Mouse (Mus musculus) 3134 (cell line): ENCODE data around the gene Rgl3.
A peak's percentile ranks its signal among the peaks of the same experiment; 100 is the strongest.

ENCODE experiments used
- DNase-seq: peaks from one replicate; pipeline ENCODE4 v3.0.0-alpha.2; 2011; ENCODE audit warnings: low spot score; ENCODE audit not compliant: insufficient read length; ENCODE audit errors: extremely low read depth

Gene Rgl3

DNA sequence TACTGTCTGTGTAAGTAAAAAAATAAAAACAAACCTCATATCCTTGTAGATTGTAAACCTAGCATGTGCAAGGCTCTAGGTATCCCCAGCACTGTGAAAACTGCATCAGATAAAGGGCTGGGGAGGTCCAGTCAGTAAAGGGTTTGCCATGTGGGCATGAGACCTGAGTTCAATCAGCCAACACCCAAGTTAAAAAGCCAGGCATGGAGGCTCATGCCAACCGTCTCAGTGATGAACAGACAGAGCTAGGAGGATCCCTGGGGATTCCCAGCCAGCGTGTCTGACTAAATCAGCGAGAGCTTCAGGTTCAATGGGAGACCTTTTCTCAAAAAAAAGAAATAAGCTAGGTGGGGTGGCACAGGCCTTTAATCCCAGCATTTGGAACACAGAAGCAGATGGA is 64.2 kb downstream of the Rgl3 start:
- no peak for DNase-seq

DNA sequence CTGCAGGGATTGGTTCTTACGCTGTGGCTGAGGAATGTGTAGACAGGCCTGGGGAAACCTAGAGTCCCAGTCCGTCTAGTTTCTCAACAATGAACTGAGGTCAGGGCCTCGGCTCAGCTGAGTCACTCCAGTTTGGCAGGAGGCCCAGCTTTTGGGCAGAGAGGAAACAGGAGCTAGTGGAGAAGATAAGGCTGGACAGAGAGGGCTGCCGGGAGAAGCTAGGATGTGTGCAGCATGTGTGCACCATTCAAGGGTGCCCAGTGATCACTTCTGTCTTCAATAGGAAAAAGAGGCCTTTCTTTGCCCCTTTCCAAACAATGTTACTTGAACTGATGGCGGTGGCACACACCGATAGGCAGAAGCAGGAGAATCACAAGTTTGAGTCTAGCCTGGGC is 65.2 kb downstream of the Rgl3 start:
- peak; percentile 80 for DNase-seq

- no peak for DNase-seq
Observed at GRCm38 (mm10) chr9:21923490-21924098, 65.7 kb downstream of the Rgl3 start.

GRCm38 (mm10) chr9:21923036-21923435 is 66.2 kb downstream of the Rgl3 start:
- DNase-seq: no peak
